Mouse (Mus musculus): Measurements from ENCODE around the gene Upk1a.
A peak's percentile ranks its signal among the peaks of the same experiment; 100 is the strongest.

Upk1a gene

DNA sequence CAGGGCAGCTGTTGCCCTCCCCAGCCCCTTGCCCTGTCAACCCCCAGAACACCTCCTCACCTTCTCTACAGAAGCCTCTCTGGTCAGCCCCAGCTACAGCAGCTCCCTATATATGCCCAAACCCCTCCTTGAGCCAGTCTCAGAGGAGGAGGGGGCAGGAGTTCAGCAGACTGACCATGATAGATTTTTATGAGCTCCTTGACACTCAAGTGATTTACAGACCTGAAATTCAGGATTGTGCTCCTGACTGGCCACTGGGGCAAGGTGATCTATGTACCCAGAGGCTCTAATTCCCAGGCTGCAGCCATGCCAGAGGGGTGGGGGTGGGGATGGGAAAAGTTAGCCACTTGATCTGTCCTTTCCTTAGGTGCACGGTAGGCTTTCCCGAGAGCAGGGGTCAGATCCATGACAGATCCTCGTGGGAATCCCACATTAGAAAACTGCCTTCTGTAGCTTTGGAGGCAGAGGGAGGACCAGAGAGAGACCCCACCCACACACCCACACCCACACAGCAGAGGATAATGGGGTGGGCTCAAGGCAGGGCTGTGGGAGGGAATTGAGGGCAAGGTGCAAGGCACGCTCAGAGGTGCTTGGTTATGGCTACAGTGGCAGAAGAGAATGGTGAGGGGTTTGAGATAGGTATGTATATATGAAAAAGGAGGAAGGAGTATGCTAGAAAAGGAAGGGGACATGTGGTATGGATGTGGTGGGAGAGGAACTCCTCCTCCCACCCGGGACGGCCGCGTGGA, at the start of gene Upk1a:
Gene Upk1a, minus strand, starts transcription at position 194 of the 749 bp plus-strand sequence.
- no peak for DNase-seq (ENCODE audit: low spot score in 2 of 2)

DNA sequence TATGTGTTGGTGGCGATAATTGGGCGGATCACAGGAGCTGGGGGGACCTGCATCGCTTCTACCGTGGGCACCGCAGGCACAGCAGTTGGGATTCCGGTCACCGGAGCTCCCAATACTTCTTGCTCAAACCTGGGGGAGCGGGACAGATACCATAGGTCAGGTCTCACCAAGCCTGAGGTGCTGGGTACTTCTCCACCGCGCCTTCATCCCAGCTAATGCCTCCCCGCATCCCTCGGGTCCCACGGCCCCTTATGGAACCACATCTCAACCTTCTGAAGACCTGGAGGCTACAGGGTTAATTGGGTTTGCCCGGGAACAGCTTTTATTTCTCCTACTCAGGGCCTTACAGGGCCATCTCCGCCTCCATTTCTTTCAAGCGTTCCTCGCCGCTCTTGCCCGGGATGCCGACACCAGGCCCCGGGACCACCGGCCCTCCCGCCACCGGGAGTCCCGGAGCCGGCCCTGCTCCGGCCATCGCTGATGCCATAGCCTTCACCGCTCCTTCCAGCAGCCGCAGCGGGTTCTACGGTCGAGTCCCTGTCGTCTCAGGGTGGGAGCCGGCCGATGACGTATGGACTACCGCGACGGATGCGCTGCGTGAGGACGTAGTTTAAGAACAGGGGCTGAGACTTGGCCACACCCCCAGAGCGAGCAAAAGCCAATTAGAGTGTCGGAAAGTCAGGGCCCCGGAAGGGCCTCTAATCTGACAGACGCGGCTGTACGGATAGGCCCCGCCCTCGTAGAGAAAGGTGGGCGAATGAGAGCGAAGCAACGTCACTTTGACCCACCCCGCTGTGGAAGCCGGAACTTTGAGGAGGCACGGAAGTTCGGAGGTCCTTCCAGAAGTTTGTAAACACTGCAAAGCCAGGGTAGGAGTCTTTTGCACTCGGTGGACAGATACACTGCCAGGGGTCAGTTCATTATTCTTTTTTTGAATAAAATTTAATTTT, 37.2 kb upstream of the Upk1a start, which contains the start of gene Rbm42:
Gene Rbm42, minus strand, starts transcription at position 727 of the 950 bp plus-strand sequence.
- peak; percentile 99 for DNase-seq (ENCODE audit: low spot score in 2 of 2)

GRCm38 (mm10) chr7:30639083-30639482, 26.4 kb upstream of the Upk1a start:
- DNase-seq (ENCODE audit: low spot score in 2 of 2): no peak

GRCm38 (mm10) chr7:30636395-30636794, 23.7 kb upstream of the Upk1a start:
- DNase-seq (ENCODE audit: low spot score in 2 of 2): no peak

- DNase-seq (ENCODE audit: low spot score in 2 of 2): no peak
Observed at GRCm38 (mm10) chr7:30635752-30636151, 23.1 kb upstream of the Upk1a start, which contains the start of gene Etv2. Gene Etv2, minus strand, starts transcription at chr7:30635852.

DNA sequence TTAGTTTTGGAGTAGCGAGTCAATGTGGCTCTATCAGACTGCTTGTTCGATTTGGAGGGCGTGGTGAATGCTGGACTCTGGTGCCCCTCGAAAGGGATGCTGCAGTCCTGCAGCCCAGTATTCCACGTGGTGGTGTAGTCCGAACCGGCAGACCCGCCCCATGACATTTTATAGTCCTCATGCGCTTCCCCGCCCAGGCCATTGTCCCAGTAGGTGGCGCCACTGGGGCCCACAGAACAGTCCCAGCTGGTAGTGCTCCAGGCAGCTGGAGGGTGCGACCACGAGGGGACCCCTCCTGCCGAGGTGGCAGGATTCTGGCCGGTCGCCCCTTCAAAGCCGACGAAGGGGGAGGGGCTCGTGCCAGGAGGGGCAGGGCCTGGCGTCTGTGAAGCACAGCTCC, 22.0 kb upstream of the Upk1a start:
- no peak for DNase-seq (ENCODE audit: low spot score in 2 of 2)

DNA sequence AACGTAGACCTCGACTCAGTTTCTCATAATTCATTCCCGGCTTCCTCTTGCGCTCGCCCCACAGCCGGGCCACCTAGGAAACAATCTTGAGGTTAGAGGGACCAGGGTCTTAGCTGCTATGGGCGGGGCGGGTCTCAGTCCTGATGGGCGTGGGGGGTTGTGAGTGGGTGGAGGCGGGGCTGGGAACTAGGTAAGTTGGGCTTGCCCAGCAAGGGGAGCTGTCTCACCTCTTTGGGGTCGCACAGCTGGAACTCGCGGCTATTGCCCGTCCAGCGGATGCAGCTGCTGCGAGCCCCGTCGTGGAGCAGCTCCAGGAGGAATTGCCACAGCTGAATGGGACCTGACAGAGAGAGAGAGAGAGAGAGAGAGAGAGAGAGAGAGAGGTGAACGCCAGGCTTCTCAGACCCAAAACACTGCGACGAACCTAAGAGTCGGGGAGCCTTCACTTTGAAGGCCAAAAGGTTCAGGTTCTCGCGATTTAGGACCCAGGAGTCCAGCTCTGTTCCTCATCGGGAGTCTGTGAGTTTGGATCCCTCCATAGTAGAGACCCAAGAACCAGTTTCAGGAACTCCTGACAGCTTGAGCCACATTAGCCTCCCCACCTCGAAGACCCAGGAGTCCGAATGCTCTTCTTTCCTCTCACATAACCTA, 21.2 kb upstream of the Upk1a start:
- no peak for DNase-seq (ENCODE audit: low spot score in 2 of 2)

GRCm38 (mm10) chr7:30629013-30629412, 16.4 kb upstream of the Upk1a start:
- no peak for DNase-seq (ENCODE audit: low spot score in 2 of 2)

- DNase-seq (ENCODE audit: low spot score in 2 of 2): no peak
Observed at GRCm38 (mm10) chr7:30626647-30627046, 14.0 kb upstream of the Upk1a start.

DNA sequence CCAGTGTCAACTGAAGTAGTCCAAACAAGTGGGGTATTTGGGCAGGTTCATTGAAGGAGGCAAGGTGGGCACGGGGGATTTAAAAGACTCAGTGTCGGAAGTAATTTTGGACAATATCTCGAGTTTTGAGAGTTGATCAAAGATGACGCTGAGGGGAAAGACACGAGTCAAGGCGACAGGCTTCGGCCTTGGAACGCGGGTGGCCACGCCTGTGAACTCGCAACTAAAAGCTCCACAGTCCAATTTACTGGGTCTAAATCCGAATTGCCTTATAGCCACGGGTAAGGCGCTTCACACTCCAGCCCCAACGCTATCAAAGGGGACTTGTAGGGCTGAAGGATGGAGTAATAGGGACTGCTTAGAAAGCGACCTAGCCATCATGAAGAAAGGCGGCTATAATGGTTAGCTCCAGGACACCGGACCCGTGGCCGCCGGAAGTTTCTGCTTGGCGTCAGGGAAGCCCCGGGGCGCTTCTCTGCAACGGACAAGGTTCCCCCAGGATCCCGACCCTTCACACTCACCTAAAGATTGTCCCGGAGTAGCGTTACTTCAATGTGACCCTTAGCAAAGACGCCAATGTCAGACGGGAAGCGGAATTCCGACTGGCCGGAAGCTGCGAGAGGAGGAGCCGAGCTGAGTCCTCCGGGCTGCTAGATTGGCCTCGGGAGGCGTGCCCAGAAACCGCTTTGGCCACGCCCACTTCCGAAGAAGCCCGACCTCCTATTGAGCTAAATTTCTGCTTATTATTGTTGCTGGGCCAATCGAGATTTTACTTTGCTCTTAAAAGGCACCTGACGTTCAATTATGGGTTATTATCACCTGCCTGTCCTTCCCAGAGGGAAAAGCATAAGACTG, 13.1 kb upstream of the Upk1a start, which contains the start of gene Cox6b1:
Gene Cox6b1, minus strand, starts transcription at position 622 of the 855 bp plus-strand sequence.
- peak; percentile 85 to 89 for DNase-seq (ENCODE audit: low spot score in 2 of 2)

- DNase-seq (ENCODE audit: low spot score in 2 of 2): no peak
Observed at GRCm38 (mm10) chr7:30619202-30619601, 6.6 kb upstream of the Upk1a start.

- peak in 1 of 2 experiments; percentile 47 for DNase-seq (ENCODE audit: low spot score in 2 of 2)
Observed at GRCm38 (mm10) chr7:30618658-30619057, 6.0 kb upstream of the Upk1a start.

GRCm38 (mm10) chr7:30615049-30615760, 2.6 kb upstream of the Upk1a start:
- DNase-seq (ENCODE audit: low spot score in 2 of 2): no peak

- no peak for DNase-seq (ENCODE audit: low spot score in 2 of 2)
Observed at GRCm38 (mm10) chr7:30614454-30614853, 1.8 kb upstream of the Upk1a start.

DNA sequence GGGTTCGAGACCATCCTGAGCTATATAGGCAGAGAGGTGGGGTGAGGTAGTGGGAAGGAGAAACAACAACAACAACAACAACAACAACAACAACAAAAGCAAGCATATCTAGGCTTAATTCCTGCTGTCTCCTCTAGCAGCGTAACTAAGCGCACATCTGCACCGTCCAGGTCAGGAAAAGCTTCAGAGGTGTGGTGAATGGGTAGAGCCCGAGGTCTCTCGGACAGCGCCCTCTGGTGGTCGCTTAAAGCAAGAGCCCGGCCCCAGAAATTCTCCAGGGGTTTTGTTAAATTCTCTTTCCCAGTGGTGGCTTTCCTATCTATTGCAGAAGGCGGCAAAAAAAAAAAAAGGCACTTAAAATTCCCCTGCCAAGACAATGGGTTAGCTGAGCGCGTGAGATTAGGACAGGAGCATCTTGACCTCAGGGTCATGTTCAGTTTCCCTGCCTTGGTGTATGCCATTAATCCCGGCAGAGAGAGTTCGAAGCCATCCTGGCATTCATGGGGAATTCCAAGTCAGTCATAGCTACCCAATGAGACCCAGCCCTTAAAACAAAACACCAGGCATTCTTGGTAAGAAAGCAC, 974 bp upstream of the Upk1a start:
- DNase-seq (ENCODE audit: low spot score in 2 of 2): peak in 1 of 2 experiments; percentile 41

DNA sequence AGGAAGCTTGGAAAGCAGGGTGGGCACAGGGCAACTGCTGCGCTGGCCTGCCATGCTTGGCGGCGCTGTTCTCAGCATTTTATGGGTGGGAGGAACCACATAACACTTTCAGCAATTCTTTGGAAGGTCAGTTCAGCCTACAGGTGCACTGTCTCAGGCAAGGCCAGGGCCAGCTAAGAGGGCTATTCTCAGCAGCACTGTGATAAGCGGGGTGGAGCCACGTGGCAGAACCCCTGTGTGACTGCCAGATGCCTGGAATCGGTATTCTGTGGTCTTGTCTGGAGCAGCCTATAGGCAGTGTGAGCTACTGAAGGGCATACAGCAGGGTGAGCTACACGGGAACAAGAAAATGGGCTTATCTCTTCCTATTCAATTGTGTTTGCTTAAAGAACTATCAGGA, 2.6 kb downstream of the Upk1a start:
- DNase-seq (ENCODE audit: low spot score in 2 of 2): peak; percentile 44 to 52

DNA sequence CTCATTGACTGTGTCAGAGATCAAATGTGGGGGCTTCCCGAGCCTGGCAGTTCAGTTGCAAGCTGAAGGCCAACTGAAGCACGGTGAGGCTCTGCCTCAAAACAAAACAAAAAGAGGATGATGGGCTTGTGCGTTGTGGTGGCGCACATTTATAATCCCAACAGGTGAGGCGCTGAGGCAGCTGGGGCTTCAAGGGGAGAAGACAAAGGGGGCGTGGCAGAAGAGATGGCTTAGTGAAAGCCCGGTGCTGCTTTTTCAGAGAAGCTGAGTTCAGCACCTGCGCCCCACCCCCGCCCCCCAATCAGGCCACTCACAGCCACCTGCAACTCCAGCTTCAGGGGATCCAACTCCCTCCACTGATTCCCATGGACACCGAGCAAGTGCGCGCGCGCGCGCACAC, 4.2 kb downstream of the Upk1a start:
- DNase-seq (ENCODE audit: low spot score in 2 of 2): no peak

DNA sequence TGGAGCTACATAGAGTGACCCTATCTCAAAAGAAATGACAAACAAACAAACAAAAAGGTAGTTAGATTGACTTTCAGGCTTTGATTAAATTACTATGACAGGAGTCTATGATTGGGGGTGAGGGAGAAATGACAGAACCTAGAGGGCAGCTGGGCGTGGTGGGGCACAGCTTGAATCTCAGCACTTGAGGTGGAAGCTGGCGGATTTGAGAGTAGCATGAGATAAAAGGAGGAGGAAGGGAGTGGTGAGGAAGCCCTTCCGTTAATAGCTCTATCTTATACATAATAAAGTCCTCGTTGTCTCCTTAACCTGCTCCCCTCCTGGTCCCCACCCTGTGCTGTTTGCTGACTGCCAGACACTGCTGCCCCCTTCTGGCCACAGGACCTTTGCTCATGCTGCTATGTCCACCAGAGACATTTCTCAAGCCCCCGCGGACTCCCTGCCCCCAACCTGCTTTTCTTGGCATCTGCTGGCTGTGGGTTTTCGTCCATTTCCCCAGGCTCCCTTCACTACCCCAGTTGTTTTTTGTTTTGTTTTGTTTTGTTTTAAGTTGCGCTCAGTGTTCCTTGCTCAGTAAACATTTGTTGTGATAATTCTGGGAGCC, 4.8 kb downstream of the Upk1a start:
- DNase-seq (ENCODE audit: low spot score in 2 of 2): no peak

DNA sequence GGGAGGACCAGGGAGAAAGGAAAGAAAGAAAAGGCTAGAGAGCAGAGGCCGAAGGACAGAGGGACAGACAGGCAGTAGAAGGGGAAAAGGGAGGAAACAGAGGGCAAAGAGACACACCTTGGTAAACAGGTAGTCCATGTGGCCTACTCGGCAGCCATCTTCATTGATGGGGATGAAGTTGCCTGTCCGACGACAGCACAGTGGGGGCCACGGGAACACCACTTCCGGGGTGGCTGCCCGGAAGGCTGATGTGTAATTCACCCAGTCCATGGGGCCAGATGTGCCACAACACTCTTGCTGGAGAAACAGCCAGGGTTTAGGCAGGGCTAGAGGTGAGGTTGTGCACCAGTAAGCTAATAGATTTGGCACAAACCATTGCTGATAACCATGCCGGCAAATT, 7.7 kb downstream of the Upk1a start:
- no peak for DNase-seq (ENCODE audit: low spot score in 2 of 2)

DNA sequence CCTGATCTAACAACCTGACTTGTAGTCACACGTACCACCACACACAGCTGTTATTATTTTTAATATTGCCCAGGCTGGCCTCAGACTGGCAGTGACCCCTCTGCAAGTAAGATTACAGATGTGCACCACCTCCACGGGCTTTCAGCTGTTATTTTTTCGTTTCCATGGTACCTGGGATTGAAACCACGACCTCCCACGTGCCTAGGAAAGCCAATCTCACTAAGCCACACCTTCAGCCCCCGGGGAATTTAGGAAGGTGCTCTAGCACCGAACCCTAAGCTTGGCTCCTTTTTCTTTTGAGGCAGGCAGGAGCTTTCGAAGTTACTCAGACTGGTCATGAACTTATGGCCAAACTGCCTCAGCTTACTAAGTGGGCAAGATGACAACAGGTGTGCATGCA, 8.2 kb downstream of the Upk1a start:
- no peak for DNase-seq (ENCODE audit: low spot score in 2 of 2)

All from heart, adult 9 months (tissue).